Mouse (Mus musculus) lung, embryonic 14.5 days (tissue): ENCODE results near the gene Slc47a2. TPM values are rescaled to one million over a fixed set of nuclear protein-coding genes. Genes with fewer than 3 reads are reported as not detected.

ENCODE experiments used
- ATAC-seq: fragments of 200-750 bp; cut with Nextera tagmentation; 2 replicates; pipeline ENCODE4 v1.8.0; 2017; ENCODE audit warnings: mild to moderate bottlenecking, moderate TSS enrichment, moderate library complexity; ENCODE audit not compliant: insufficient read depth
- DNase-seq: peaks from one replicate; pipeline ENCODE4 v3.0.0-alpha.2; 2015
- H3K27ac ChIP-seq: fragments of 300-500 bp; sonication (generic); 2 replicates; pipeline ENCODE4 v1.5.1; 2014; ENCODE audit warnings: low read depth, mild to moderate bottlenecking, moderate library complexity
- H3K27me3 ChIP-seq: fragments of 300-500 bp; sonication (generic); 2 replicates; pipeline ENCODE4 v1.6.1; 2014; ENCODE audit warnings: low read length, control low read depth; ENCODE audit not compliant: insufficient read depth
- H3K36me3 ChIP-seq: fragments of 300-500 bp; sonication (generic); 2 replicates; pipeline ENCODE4 v1.6.1; 2014; ENCODE audit warnings: control low read depth; ENCODE audit not compliant: insufficient read depth
- H3K4me1 ChIP-seq: fragments of 300-500 bp; sonication (generic); 2 replicates; pipeline ENCODE4 v1.6.1; 2014; ENCODE audit warnings: antibody characterized with exemption, control low read depth; ENCODE audit not compliant: insufficient read depth
- H3K4me2 ChIP-seq: fragments of 300-500 bp; sonication (generic); 2 replicates; pipeline ENCODE4 v1.6.1; 2014; ENCODE audit warnings: mild to moderate bottlenecking
- H3K4me3 ChIP-seq: fragments of 300-500 bp; sonication (generic); 2 replicates; pipeline ENCODE4 v1.5.1; 2014; ENCODE audit warnings: low read depth, low read length
- H3K9ac ChIP-seq: fragments of 300-500 bp; sonication (generic); 2 replicates; pipeline ENCODE4 v1.6.1; 2014
- H3K9me3 ChIP-seq: fragments of 300-500 bp; sonication (generic); 2 replicates; pipeline ENCODE4 v1.6.1; 2016; ENCODE audit warnings: low read depth, low read length, control low read depth
- CTCF ChIP-seq: IDR thresholded peaks from 2 replicates; pipeline ENCODE4 v1.5.1; 2016; ENCODE audit warnings: antibody characterized with exemption, low read depth
- WGBS: fragments of 180-500 bp; shearing (Covaris S2); extraction: QIAGEN DNeasy Blood & Tissue Kit; methylation state at CpG from one replicate; pipeline ENCODE4 v1.1.7; 2014; 5-methylcytosine and 5-hydroxymethylcytosine counted together
- polyA plus RNA-seq: library from polyadenylated mRNA; unstranded; fragments of >200 nt; fragmentation: Nextera tagmentation; extraction: Ambion mirVana; gene quantifications from 2 replicates; pipeline ENCODE4 v1.2.1, GENCODE M21; 2014

Gene Slc47a2
- polyA plus RNA-seq, 1 experiment from 2014 or later, result not detected

DNA sequence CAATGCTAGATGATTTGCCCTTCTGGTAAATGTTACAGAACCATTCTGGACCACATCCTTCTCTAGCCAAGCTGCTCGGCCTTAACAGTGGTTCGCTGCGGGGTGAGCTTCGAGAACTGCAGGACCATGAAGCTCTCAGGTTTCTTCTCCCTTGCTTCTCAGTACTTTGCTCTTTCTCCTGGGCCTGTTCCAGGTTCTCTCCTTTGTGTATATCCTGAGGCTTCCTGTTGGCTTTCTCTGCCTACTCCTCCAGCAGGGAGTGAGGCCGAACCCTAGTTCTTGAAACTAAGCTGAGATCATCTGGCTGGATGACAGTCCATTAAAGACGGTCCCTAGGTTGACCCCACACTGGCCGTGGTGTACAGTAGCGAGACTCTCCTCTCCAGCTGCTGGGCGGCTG is 13.9 kb upstream of the Slc47a2 start:
- Histone ChIP-seq H3K4me2 (no peak overlapping the region), H3K36me3 (no peaks in the 10 kb centered on the region), H3K27me3 (no peaks in the 10 kb centered on the region), H3K4me1 (no peaks in the 10 kb centered on the region), H3K9me3 (no peaks in the 10 kb centered on the region), H3K9ac (no peak overlapping the region), H3K4me3 (no peak overlapping the region), H3K27ac (no peak overlapping the region)
- WGBS, result 71% methylated on average over 9 of the region's 9 CpGs
- DNase-seq (peak; percentile 4), ATAC-seq (no peak)
- no peak for TF ChIP-seq CTCF

GRCm38 (mm10) chr11:61356111-61356510 is 13.5 kb upstream of the Slc47a2 start:
- no peak overlapping the region for H3K9ac ChIP-seq
- no peaks in the 10 kb centered on the region for H3K27me3 ChIP-seq
- DNase-seq (peak; percentile 11), ATAC-seq (no peak)
- 57% methylated on average over 6 of the region's 6 CpGs for WGBS
- H3K4me3 ChIP-seq, result no peak overlapping the region
- H3K9me3 ChIP-seq, result no peaks in the 10 kb centered on the region
- TF ChIP-seq CTCF, result no peak
- no peak overlapping the region for H3K4me2 ChIP-seq
- no peaks in the 10 kb centered on the region for H3K4me1 ChIP-seq
- H3K27ac ChIP-seq, result no peak overlapping the region
- no peaks in the 10 kb centered on the region for H3K36me3 ChIP-seq

DNA sequence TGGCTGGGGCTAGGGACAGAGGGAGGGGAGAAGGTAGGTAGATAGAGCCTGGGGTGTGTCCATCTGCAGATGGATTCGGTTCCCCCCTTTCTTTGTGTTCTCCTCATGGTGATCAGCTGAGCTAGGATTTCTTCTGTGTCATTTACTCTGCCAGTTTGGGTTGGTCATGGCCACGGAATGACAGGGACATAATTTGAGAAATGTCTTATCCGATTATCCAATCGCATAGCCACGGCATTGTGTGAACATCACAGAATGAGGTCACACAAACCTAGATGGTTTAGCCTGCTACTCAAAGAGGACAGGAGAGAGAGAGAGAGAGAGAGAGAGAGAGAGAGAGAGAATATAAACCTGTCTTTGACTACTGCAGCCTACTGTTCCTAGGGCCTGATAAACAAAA is 12.7 kb upstream of the Slc47a2 start:
- Histone ChIP-seq H3K9me3 (no peaks in the 10 kb centered on the region), H3K36me3 (no peaks in the 10 kb centered on the region), H3K27me3 (no peaks in the 10 kb centered on the region), H3K9ac (no peak overlapping the region), H3K4me2 (no peak overlapping the region), H3K4me3 (no peak overlapping the region), H3K27ac (no peak overlapping the region), H3K4me1 (no peaks in the 10 kb centered on the region)
- ATAC-seq (no peak), DNase-seq (no peak)
- no peak for TF ChIP-seq CTCF
- WGBS, result 80% methylated on average over 5 of the region's 5 CpGs

- Histone ChIP-seq H3K4me2 (no peak overlapping the region), H3K27ac (no peak overlapping the region), H3K4me3 (no peak overlapping the region), H3K27me3 (no peaks in the 10 kb centered on the region), H3K9me3 (no peaks in the 10 kb centered on the region), H3K36me3 (no peaks in the 10 kb centered on the region), H3K9ac (no peak overlapping the region), H3K4me1 (no peaks in the 10 kb centered on the region)
- TF ChIP-seq CTCF, result no peak
- WGBS, result 78% methylated on average over 6 of the region's 6 CpGs
- ATAC-seq, result no peak
- DNase-seq, result no peak
Observed at GRCm38 (mm10) chr11:61354346-61354745, 11.7 kb upstream of the Slc47a2 start.

- 70% methylated on average over 2 of the region's 2 CpGs for WGBS
- no peak for DNase-seq
- ATAC-seq, result no peak
Observed at GRCm38 (mm10) chr11:61353038-61353437, 10.4 kb upstream of the Slc47a2 start.

GRCm38 (mm10) chr11:61352138-61352651 is 9.5 kb upstream of the Slc47a2 start:
- 50% methylated on average over 9 of the region's 9 CpGs for WGBS
- ATAC-seq (no peak), DNase-seq (peak; percentile 58)
- Histone ChIP-seq H3K4me2 (no peak overlapping the region), H3K27me3 (no peaks in the 10 kb centered on the region), H3K9me3 (no peaks in the 10 kb centered on the region), H3K36me3 (no peaks in the 10 kb centered on the region), H3K4me3 (no peak overlapping the region), H3K27ac (no peak overlapping the region), H3K9ac (no peak overlapping the region), H3K4me1 (no peaks in the 10 kb centered on the region)
- peak; percentile 57 for TF ChIP-seq CTCF

More at GRCm38 (mm10) chr11:61353038-61353437, 10.4 kb upstream of the Slc47a2 start:
- no peaks in the 10 kb centered on the region for H3K4me1 ChIP-seq
- no peak overlapping the region for H3K4me2 ChIP-seq
- H3K27me3 ChIP-seq, result no peaks in the 10 kb centered on the region
- no peak for TF ChIP-seq CTCF
- H3K36me3 ChIP-seq, result no peaks in the 10 kb centered on the region
- H3K27ac ChIP-seq, result no peak overlapping the region
- H3K9me3 ChIP-seq, result no peaks in the 10 kb centered on the region
- H3K9ac ChIP-seq, result no peak overlapping the region
- no peak overlapping the region for H3K4me3 ChIP-seq

GRCm38 (mm10) chr11:61349337-61349736 is 6.7 kb upstream of the Slc47a2 start:
- no peaks in the 10 kb centered on the region for H3K4me1 ChIP-seq
- H3K9me3 ChIP-seq, result no peaks in the 10 kb centered on the region
- H3K36me3 ChIP-seq, result no peaks in the 10 kb centered on the region
- H3K4me2 ChIP-seq, result no peak overlapping the region
- no peak overlapping the region for H3K4me3 ChIP-seq
- DNase-seq (peak; percentile 83), ATAC-seq (peak; percentile 49; the same call in 1 of the 2 replicates)
- no peaks in the 10 kb centered on the region for H3K27me3 ChIP-seq
- 6% methylated on average over 8 of the region's 8 CpGs for WGBS
- no peak overlapping the region for H3K9ac ChIP-seq
- H3K27ac ChIP-seq, result no peak overlapping the region
- peak; percentile 87 for TF ChIP-seq CTCF
